In genomic region chr11:6519491-6520033, GRCm38 (mm10) we compare ENCODE assay signal across 11 mouse cellular contexts. TPM values are rescaled to one million over a fixed set of nuclear protein-coding genes. Genes with fewer than 3 reads are reported as not detected.
A peak's percentile ranks its signal among the peaks of the same experiment; 100 is the strongest.
DNase-seq lines count a peak whose midpoint lies in the region; ATAC-seq and TF ChIP-seq lines count a peak whose summit lies in the region.
"Had no signal": no experiment of that assay in that cellular context is flagged by ENCODE, and none has a peak within 500 bp of the region (broad histone marks: within the 10 kb centered on the region; RNA-seq: fewer than 3 reads in every experiment).

No protein-coding gene starts in this region.

- H3K4me3 ChIP-seq in ES-Bruce4 (ENCODE audit: low read depth, low read length): no peak overlapping the region
- no peak overlapping the region for H3K4me3 ChIP-seq in intestine, postnatal 0 days (ENCODE audit: low read depth, low read length)
- H3K4me3 ChIP-seq in forebrain, embryonic 16.5 days (replicated peaks; ENCODE audit: low read length): no peak overlapping the region
- H3K4me3 ChIP-seq: forebrain, embryonic 12.5 days had no signal

- no peak for TF ChIP-seq EP300 in ES-Bruce4 (IDR thresholded peaks at IDR 0.05; ENCODE audit: insufficient read depth, low read depth, low read length)

- 0 out of 2 replicates have a peak overlapping the region, but pooled peaks have one; percentile 24 for H3K4me2 ChIP-seq in intestine, postnatal 0 days (replicated peaks; ENCODE audit: low read depth)
- H3K4me2 ChIP-seq in forebrain, embryonic 16.5 days (ENCODE audit: low read length): no peak overlapping the region
- H3K4me2 ChIP-seq: forebrain, embryonic 12.5 days had no signal

- 50% methylated on average over 11 of the region's 11 CpGs for WGBS in intestine, postnatal 0 days
- 77% methylated on average over 11 of the region's 11 CpGs for WGBS in forebrain, embryonic 16.5 days

- no peaks in the 10 kb centered on the region for H3K9me3 ChIP-seq in ES-Bruce4 (replicated peaks; ENCODE audit: control insufficient read depth, insufficient read depth, low read length, poor library complexity, severe bottlenecking)
- H3K9me3 ChIP-seq in intestine, postnatal 0 days (ENCODE audit: control insufficient read depth): no peaks in the 10 kb centered on the region
- no peaks in the 10 kb centered on the region for H3K9me3 ChIP-seq in forebrain, embryonic 16.5 days (ENCODE audit: control insufficient read depth, low read length)
- H3K9me3 ChIP-seq: forebrain, embryonic 12.5 days had no signal

- intact Hi-C loops in left cerebral cortex, postnatal 14 days (cut with DNase I): no loop called here

- H3K9ac ChIP-seq in ES-Bruce4 (ENCODE audit: low read depth, poor library complexity, severe bottlenecking): no peak overlapping the region
- no peak overlapping the region for H3K9ac ChIP-seq in intestine, postnatal 0 days (ENCODE audit: low read depth, low read length)
- H3K9ac ChIP-seq in forebrain, embryonic 16.5 days (replicated peaks; ENCODE audit: low read depth, low read length): no peak overlapping the region
- H3K9ac ChIP-seq: forebrain, embryonic 12.5 days had no signal

- H3K27me3 ChIP-seq in ES-Bruce4 (ENCODE audit: control insufficient read depth, insufficient read depth, low read length, poor library complexity, severe bottlenecking): no peaks in the 10 kb centered on the region
- H3K27me3 ChIP-seq in intestine, postnatal 0 days (replicated peaks; ENCODE audit: control insufficient read depth, insufficient read depth, low read length): no peaks in the 10 kb centered on the region
- H3K27me3 ChIP-seq in forebrain, embryonic 16.5 days (replicated peaks; ENCODE audit: control insufficient read depth, insufficient read depth, low read length): no peaks in the 10 kb centered on the region
- H3K27me3 ChIP-seq: forebrain, embryonic 12.5 days had no signal

- peaks cover 5% of the 10 kb centered on the region for H3K36me3 ChIP-seq in ES-Bruce4 (ENCODE audit: control insufficient read depth, insufficient read depth, low read length, poor library complexity, severe bottlenecking)
- peaks cover 6% of the 10 kb centered on the region; the same call in 1 of the 2 replicates for H3K36me3 ChIP-seq in intestine, postnatal 0 days (ENCODE audit: control insufficient read depth, insufficient read depth)
- H3K36me3 ChIP-seq in forebrain, embryonic 16.5 days (ENCODE audit: control insufficient read depth, insufficient read depth): peaks cover 1% of the 10 kb centered on the region; the same call in 1 of the 2 replicates

- DNase-seq in A20 (ENCODE audit: low read depth, low spot score): peak; percentile 88
- DNase-seq in natural killer cell, adult 2 months (ENCODE audit: low spot score in 2 of 2): peak; percentile 28 to 46
- no peak for DNase-seq in left cerebral cortex, postnatal 14 days (ENCODE audit: low spot score in 2 of 2)
- no peak for DNase-seq in urinary bladder, postnatal 14 days (ENCODE audit: low spot score)
- no peak for DNase-seq in gastrocnemius, postnatal 4 days (ENCODE audit: low spot score in 2 of 2)
- DNase-seq: cerebellum, postnatal 10 days; heart, postnatal 4 days had no signal

- no peaks in the 10 kb centered on the region for H3K4me1 ChIP-seq in ES-Bruce4 (ENCODE audit: control insufficient read depth, insufficient read depth, low read length)
- no peaks in the 10 kb centered on the region for H3K4me1 ChIP-seq in intestine, postnatal 0 days (replicated peaks; ENCODE audit: control insufficient read depth, insufficient read depth, low read length)
- H3K4me1 ChIP-seq in forebrain, embryonic 16.5 days (replicated peaks; ENCODE audit: control insufficient read depth, insufficient read depth, low read length): no peaks in the 10 kb centered on the region
- H3K4me1 ChIP-seq: forebrain, embryonic 12.5 days had no signal

- H3K27ac ChIP-seq in ES-Bruce4 (ENCODE audit: insufficient read depth, low read length): 0 out of 2 replicates have a peak overlapping the region, but pooled peaks have one; percentile 22
- H3K27ac ChIP-seq in intestine, postnatal 0 days (ENCODE audit: low read depth, low read length): no peak overlapping the region
- no peak overlapping the region for H3K27ac ChIP-seq in forebrain, embryonic 16.5 days (ENCODE audit: low read length)
- H3K27ac ChIP-seq: forebrain, embryonic 12.5 days had no signal

- no peak for TF ChIP-seq POLR2A in ES-Bruce4 (IDR thresholded peaks at IDR 0.05; ENCODE audit: insufficient read depth, low read length)

- TF ChIP-seq CTCF in ES-Bruce4 (IDR thresholded peaks at IDR 0.05; ENCODE audit: low read depth, low read length): no peak
- no peak for TF ChIP-seq CTCF in intestine, postnatal 0 days (IDR thresholded peaks at IDR 0.05; ENCODE audit: low read depth)

- ATAC-seq in intestine, postnatal 0 days: peak; percentile 44; the same call in 1 of the 2 replicates
- ATAC-seq in forebrain, embryonic 16.5 days: no peak

RNA-seq across cellular contexts. Expression of gene Myo1g, which starts 1.2 kb away (rescaled TPM):
- 0.36 and 1.1 TPM in 2 replicates for polyA plus RNA-seq in ES-Bruce4 (2011; ENCODE audit: insufficient read depth, insufficient read length, low read depth, missing spikeins)
- 0.87 and 0.95 TPM in 2 replicates for polyA plus RNA-seq in intestine, postnatal 0 days (2015; fragmentation: Nextera tagmentation; extraction: Ambion mirVana)
- under 1 TPM; 0.40 to 0.68 TPM for total RNA-seq in left cerebral cortex, postnatal 14 days (2021)
- polyA plus RNA-seq in forebrain, embryonic 16.5 days (2015; fragmentation: Nextera tagmentation; extraction: Ambion mirVana): 0.20 and 0.60 TPM in 2 replicates
- total RNA-seq in gastrocnemius, postnatal 4 days (2021): 1 to 10 TPM; 3.0 to 3.4 TPM

RNA-seq across cellular contexts. Expression of gene Ccm2, which starts 27.1 kb away (rescaled TPM):
- 36.5 and 38.7 TPM in 2 replicates for polyA plus RNA-seq in ES-Bruce4 (2011; ENCODE audit: insufficient read depth, insufficient read length, low read depth, missing spikeins)
- polyA plus RNA-seq in intestine, postnatal 0 days (2015; fragmentation: Nextera tagmentation; extraction: Ambion mirVana): 37.2 and 39.6 TPM in 2 replicates
- 10 to 100 TPM; 54.3 to 54.4 TPM for total RNA-seq in left cerebral cortex, postnatal 14 days (2021)
- 101 and 107 TPM in 2 replicates for polyA plus RNA-seq in forebrain, embryonic 16.5 days (2015; fragmentation: Nextera tagmentation; extraction: Ambion mirVana)
- 10 to 100 TPM; 40.2 to 50.8 TPM for total RNA-seq in gastrocnemius, postnatal 4 days (2021)

RNA-seq across cellular contexts. Expression of gene Purb, which starts 43.8 kb away (rescaled TPM):
- polyA plus RNA-seq in ES-Bruce4 (2011; ENCODE audit: insufficient read depth, insufficient read length, low read depth, missing spikeins): 49.8 and 52.0 TPM in 2 replicates
- polyA plus RNA-seq in intestine, postnatal 0 days (2015; fragmentation: Nextera tagmentation; extraction: Ambion mirVana): 21.6 and 25.1 TPM in 2 replicates
- total RNA-seq in left cerebral cortex, postnatal 14 days (2021): 100 to 1,000 TPM; 300 to 303 TPM
- polyA plus RNA-seq in forebrain, embryonic 16.5 days (2015; fragmentation: Nextera tagmentation; extraction: Ambion mirVana): 14.4 and 16.7 TPM in 2 replicates
- 10 to 100 TPM; 84.0 to 90.4 TPM for total RNA-seq in gastrocnemius, postnatal 4 days (2021)

Comparison
In these comparisons a context has a peak if more than half of its experiments do, and no peak if none do; other contexts are left out.
1. DNase-seq: peak in A20 (single experiment) and natural killer cell, adult 2 months (2 of 2); none in left cerebral cortex, postnatal 14 days (0 of 2), urinary bladder, postnatal 14 days (single experiment) and gastrocnemius, postnatal 4 days (0 of 2).